Mouse (Mus musculus): ENCODE results near the gene Spz1.

GRCm38 (mm10) chr13:92610311-92611221, 34.6 kb upstream of the Spz1 start, which contains the start of gene Serinc5:
- TF ChIP-seq CTCF (IDR thresholded peaks at IDR 0.05; ENCODE audit: insufficient read depth, low read depth, low read length): no peak
- TF ChIP-seq POLR2A (IDR thresholded peaks at IDR 0.05; ENCODE audit: insufficient read depth, low read depth, low read length): peak; percentile 88

Data from olfactory bulb, adult 2 months (tissue).